Mouse (Mus musculus) kidney, postnatal 4 days (tissue): ENCODE results near the gene Syngr1.
A peak's percentile ranks its signal among the peaks of the same experiment; 100 is the strongest.

Experiments
- DNase-seq, 2 experiments: peaks; one replicate each; pipeline ENCODE4 v3.0.0; 2021; ENCODE audit warnings: mixed read lengths in 2 of 2

The Syngr1 gene

DNA sequence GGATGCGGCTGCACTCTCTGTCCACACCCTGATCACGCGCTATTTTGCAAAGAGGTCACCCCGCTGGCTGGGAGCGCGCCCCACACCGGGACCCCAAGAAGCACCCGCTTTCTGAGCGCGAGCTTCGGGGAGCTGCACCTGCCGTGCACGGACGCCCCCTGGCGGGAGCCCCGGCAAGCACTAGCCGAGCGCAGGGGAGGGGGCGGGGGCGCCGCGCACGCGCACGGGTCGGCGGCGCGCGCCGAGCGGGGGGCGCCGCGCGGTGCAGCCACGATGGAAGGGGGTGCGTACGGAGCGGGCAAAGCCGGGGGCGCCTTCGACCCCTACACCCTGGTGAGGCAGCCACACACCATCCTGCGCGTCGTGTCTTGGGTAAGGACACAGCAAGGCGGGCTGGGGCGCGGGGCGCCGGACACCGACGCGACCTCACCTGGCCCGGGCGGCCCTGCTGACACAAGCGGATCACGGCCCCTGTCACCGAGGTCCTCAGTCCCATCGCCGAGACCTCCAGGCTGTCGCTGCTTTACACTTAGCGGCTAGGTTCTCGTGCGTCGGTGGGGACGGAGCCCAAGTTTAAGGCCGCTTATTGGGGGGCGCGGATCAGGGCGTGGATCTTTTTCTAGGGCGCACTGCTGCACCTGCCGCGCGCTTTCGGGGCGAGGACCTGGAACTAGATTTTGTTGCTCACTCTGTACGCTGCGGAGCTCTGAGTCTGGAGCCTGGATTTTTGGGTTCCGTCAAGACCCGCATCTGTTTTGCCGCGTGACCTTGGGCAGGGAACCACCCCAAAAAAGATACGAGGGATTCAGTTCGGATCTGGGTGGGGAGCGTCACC lies at the start of gene Syngr1, which contains the start of gene Rpl3:
Syngr1 (plus strand) TSS at position 214 of the 835 bp plus-strand sequence.
Rpl3 (minus strand) TSS at position 748 of the 835 bp plus-strand sequence.
- DNase-seq: peak; percentile 83 to 87

GRCm38 (mm10) chr15:80042152-80042551 lies 49.0 kb upstream of the Syngr1 start:
- no peak for DNase-seq

- no peak for DNase-seq
These were observed 46.9 kb upstream of the Syngr1 start for GRCm38 (mm10) chr15:80044249-80044648.

- no peak for DNase-seq
These were observed 45.4 kb upstream of the Syngr1 start for GRCm38 (mm10) chr15:80045749-80046148.

GRCm38 (mm10) chr15:80047242-80047641 lies 43.9 kb upstream of the Syngr1 start:
- no peak for DNase-seq

DNA sequence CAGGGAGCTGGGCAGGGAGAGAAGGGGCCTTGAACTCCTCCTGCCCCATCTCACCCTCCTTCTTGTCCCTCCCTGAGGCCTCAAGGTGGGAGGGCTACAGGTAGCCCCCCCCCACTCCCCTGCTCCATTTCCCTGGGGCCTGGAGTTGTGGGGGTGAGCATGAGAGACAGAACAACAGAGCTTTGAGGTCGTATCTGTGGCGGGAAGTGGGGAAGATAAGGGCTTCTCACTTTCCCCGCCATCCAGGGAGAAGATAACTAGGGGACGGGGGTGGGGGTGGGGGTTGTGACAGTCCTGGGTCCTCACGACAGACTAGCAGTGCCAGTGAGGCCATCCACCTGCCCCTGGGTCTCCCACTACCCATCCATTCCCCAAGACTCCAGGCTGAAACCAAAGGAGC lies 43.2 kb upstream of the Syngr1 start:
- DNase-seq: no peak

DNA sequence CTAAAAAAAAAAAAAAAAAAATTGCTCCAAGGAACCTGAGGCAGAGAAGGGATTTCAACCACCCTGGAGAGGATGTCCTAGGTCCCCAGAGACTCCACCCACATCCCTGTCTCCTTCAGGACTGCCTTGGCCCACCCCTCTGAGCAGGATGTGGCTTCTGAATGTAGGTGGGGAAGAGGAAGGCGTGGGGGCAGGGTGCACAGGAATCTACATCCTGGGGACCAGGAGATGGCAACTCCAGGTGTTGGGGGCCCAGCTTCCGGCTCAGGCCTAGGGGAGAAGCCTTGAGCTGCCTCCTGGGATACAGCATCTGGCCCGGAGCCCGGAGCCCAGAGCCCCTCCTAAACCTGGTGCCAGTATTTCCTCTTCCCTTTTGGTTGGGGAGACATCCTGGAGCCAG lies 41.0 kb upstream of the Syngr1 start:
- DNase-seq: peak; percentile 45 to 65

GRCm38 (mm10) chr15:80051092-80051761 lies 39.9 kb upstream of the Syngr1 start:
- no peak for DNase-seq

DNA sequence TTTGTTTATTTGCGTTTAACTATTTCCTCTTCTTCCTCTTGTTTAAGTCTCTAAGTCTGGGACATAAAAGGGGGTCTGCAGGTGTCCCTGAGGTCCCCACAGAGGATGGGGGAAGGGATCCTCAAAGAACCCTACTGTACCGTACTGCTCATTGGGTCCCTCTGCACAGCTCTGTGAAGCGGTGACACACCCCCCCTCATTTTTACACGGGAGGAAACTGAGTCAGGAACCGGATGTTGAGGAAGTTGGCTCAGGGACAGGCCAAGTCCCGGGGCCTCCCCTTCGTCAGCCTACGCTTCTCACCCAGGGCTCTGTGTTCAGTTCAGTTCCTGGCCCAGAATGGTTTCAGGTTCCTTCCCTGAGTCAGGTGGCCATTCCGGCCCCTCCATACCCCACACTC lies 39.4 kb upstream of the Syngr1 start:
- no peak for DNase-seq

DNA sequence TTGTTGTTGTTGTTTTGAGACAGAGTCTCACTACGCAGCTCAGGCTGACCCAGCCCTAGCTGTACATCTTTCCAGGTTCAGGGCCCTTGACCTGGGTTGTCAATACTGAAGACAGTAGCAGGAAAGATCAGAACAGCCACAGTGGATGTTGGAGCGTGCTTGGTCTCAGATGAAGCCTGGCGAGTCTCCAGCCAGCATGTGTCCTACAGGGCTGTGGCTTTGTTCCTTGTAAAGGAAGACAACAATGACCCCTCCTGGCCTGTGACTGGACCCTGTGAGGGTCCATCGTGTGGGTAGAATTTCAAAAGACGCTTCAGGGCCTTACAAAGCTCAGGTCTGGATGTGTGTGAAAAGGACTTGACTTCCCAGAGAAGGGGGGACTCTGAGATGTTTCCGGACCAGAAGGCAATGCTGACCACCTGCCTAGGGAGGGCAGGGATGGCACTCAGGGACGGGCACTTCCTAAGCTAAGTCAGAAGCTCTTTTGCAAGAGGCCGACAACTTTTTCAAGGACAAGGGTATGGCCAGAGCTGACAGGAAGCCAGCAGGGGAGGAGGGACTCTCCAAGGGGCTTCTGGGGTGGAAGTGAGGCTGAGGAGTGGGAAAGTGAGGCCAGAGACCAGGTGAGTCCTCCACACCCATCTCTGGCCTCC lies 37.6 kb upstream of the Syngr1 start:
- peak; percentile 46 to 63 for DNase-seq

DNA sequence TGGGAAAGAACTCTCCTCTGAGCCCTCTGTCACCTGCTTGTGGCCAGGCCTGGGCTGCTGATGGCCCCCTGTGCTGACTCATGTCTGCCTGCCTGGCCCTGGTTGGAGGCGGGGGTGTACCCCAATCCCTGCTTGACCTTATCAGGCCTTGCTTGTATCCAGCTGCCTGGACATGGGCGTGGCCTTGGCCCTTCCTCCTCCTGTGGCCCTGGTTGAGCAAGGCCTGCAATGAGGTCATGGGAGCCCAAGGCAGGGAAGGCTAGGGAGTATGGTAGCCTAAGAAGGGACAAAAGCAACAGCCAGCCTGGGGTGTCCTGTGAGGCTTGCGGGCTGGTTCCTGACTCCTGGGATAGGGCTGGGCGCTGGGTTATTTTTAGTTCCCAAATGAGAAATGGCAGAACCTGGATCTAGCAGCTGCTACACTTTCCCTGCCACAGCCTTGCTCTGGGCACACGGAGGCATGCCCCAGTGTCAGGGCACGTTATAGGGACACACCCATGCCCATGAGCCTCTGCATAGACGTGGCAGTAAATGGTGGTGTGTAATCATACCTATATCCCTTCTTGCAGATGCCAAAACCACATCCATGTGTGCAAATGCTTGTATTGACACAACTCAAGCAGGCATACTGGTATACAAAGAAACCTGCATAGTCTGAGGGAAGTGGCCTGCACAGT lies 37.0 kb upstream of the Syngr1 start:
- no peak for DNase-seq

DNA sequence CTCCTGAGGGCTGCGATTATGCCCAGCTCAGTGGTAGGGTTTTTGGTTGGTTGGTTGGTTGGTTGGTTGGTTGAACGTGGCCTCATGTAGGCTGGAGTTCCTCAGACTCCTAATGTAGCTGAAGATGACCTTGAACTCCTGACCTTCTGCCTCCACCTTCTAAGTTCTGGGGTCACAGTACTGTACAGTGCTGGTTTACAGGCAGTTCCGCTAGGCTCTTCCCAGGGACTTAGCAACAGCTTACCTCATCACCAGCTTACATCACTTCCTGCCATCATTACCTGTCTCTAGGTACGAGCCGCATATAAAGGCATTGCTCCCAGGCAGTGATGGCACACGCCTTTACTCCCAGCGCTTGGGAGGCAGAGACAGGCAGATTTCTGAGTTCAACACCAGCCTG lies 33.0 kb upstream of the Syngr1 start:
- DNase-seq: no peak

GRCm38 (mm10) chr15:80059606-80060005 lies 31.5 kb upstream of the Syngr1 start:
- DNase-seq: peak; percentile 43 to 70

DNA sequence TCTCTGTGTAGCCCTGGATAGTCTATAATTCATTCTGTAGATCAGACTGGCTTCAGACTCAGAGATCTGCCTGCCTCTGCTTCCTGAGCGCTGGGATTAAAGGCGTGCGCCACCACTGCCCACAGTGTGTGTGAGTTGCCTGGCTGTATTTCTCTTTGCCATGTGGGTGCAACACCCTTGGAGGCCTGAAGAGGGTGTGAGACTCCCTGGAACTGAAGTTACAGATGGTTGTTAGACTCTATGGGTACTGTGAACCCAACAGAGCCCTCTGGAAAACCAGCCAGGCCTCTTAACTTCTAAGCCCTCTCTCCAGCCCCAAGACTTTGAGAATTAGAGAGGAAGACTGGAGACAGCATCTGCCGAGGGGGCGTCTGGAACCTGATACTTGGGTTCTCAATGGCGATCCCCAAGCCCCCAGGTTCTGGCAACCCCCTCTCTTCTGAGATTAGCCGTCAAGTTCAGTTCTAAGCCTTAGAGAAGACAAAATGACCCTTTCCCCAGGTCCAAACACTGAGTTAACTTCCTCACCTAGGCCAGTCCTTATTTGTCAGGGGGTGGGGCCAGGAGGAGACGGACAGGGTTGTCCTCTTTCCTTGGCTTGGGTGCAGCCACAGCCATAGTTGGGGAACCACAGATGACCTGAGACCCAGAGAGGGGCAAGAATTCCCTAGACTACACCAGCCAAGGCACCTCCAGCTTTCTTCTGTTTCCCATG lies 30.6 kb upstream of the Syngr1 start:
- no peak for DNase-seq

DNA sequence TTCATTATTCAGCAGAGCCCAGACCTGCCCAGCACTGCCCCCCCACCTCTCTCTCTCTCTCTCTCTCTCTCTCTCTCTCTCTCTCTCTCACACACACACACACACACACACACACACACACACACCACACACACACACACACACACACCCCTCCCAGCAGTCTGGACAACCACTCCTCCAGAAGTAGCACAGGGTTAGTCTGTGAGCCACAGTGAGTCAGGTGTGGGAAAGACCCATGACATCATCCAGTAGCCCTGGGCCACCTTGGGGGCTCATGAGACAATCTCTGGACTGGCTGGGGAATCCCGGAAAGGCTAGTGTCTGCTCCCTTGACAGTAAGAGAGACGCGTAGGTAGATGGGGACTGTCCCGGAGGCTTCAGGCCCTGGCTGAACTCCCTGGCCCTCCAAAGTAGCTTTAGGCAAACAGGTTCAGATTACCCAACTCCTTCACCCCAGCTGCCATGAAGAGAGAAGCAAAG lies 30.0 kb upstream of the Syngr1 start:
- DNase-seq: no peak

DNA sequence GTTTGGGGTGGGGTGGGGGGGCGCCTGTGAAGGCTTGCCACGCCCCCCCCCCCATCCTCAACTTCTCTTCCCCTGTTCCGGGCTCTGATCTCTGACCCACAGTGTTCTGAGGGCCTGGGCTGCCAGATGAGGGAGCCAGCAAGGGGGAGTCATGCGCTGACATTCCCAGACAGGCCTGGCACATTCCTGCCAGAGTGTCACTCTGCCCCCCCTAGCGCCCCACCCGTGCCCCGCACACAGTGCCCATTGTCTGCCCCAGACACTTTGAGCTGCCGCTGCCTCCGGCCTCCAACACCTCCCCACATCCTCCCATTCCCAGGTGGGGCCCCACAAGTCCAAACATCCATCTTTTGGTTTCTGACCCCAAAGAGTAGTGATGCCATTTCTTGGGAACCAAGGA lies 28.8 kb upstream of the Syngr1 start:
- no peak for DNase-seq

DNA sequence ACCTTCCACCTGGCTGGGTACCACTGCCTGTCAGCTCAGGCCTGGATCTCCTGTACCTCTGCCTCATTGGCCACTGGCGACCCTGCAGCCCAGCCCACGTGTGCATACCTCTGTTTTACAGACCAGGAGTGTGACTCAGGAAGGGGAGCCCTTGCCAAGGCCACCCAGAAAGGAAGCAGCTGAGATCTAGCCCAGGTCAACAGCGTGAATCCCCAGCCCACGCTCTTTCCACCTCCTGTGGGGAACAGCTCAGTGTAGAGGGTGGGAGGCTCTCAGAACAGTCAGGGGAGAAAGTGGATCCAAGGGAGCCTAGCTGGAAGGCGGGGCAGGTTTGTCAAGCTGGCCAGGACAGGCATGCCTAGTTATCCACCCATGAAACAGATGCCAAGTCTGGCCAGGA lies 28.3 kb upstream of the Syngr1 start:
- no peak for DNase-seq

DNA sequence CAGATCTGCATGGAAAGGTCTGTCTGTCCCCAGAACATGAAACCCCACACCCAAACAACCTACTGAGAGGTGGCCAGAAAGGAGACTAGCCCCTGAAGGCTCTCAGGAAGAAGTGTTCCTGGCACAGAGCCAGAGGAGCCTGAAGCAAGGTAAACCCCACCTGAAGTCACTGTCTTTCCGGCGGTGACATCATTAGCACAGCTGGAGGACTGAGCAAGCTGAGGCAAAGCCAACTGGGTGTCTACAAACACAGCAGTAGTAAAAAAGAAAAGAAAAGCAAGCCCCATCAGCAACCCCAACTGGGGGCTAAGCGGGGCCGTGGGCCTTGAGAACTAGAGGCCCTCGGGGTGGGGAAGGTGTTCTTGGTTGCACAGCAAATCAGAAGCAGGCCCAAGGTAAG lies 26.2 kb upstream of the Syngr1 start:
- DNase-seq: no peak

DNA sequence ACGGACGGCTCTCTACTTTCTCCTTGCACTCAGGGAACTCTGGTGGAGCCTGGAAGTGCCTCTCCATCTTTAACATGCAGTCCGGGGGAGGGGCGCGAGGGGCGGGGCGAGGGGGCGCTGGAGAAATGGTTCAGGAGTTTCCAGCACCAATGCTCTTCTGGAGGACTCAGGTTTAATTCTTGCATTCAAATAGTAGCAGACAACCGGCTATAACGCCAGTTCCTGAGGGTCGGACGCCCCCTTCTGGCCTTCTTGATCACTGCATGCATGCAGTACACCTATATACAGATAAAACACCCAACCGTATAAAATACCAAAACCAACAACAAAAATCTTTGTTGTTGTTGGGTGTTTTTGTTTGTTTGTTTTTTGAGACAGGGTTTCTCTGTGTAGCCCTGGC lies 25.7 kb upstream of the Syngr1 start:
- DNase-seq: peak; percentile 82 to 86

- DNase-seq: peak; percentile 59 to 62
These were observed 24.6 kb upstream of the Syngr1 start for GRCm38 (mm10) chr15:80066538-80066937.

GRCm38 (mm10) chr15:80069171-80069570 lies 22.0 kb upstream of the Syngr1 start:
- DNase-seq: no peak

DNA sequence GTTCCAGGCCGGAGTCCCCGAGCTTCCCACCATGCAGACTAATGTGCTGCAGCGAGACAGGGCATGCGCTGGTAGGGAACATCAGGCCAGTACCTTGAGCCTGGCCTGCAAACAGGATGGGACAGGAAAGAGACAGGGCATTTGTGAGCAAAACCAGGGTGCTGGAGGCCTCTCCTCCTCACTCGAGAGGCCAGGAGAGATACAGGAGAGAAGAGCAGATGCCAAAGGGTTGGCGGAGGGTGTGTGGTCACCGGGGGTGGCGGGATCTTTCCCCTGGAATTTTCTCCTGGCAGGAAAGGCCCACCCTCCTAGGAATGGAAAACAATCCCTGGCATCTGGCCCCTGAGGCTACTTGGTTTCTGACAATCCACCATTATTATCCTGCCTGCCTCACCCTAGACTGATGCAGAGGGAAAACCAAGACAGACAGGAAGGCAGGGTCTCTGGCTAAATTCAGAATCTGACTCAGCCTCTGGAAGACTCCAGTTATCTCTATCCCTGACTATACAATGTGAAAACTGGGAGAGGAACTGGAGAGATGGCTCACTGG lies 21.0 kb upstream of the Syngr1 start:
- peak in 1 of 2 experiments; percentile 6 for DNase-seq
